Mouse (Mus musculus): Measurements from ENCODE around the gene Msantd2. TPM values are rescaled to one million over a fixed set of nuclear protein-coding genes. Genes with fewer than 3 reads are reported as not detected.

Gene Msantd2
- total and polyA plus RNA-seq, 2 experiments from 2014 or later: 5.3 to 6.4 TPM

- H3K27me3 ChIP-seq (ENCODE audit: control insufficient read depth, insufficient read depth, low read length): peaks cover 10% of the 10 kb centered on the region; the same call in 1 of the 2 replicates
- H3K4me3 ChIP-seq (ENCODE audit: low read depth, low read length): no peak overlapping the region
- no peak overlapping the region for H3K4me2 ChIP-seq (ENCODE audit: low read depth, low read length)
- no peaks in the 10 kb centered on the region for H3K9me3 ChIP-seq (replicated peaks; ENCODE audit: control insufficient read depth, low read length)
- H3K9ac ChIP-seq (replicated peaks; ENCODE audit: low read depth, low read length): no peak overlapping the region
- no peak for TF ChIP-seq EP300 (IDR thresholded peaks at IDR 0.05; ENCODE audit: low read depth)
- no peak for TF ChIP-seq CTCF (IDR thresholded peaks at IDR 0.05; ENCODE audit: low read depth)
- H3K36me3 ChIP-seq (replicated peaks; ENCODE audit: control insufficient read depth, insufficient read depth, low read length): 0 out of 2 replicates have a peak, but pooled peaks cover 4% of the 10 kb centered on the region
- H3K27ac ChIP-seq (ENCODE audit: low read depth): peak overlapping the region; percentile 72
- ATAC-seq (ENCODE audit: insufficient read depth, low read depth) (no peak), DNase-seq (ENCODE audit: low spot score) (no peak)
- 62% methylated on average over 7 of the region's 7 CpGs for WGBS
- H3K4me1 ChIP-seq (ENCODE audit: control insufficient read depth, insufficient read depth): peaks cover 11% of the 10 kb centered on the region
Observed at GRCm38 (mm10) chr9:37541851-37542642, 52.9 kb downstream of the Msantd2 start.

- Histone ChIP-seq H3K9me3 (replicated peaks; ENCODE audit: control insufficient read depth, low read length) (no peaks in the 10 kb centered on the region), H3K36me3 (replicated peaks; ENCODE audit: control insufficient read depth, insufficient read depth, low read length) (no peaks in the 10 kb centered on the region), H3K27ac (ENCODE audit: low read depth) (no peak overlapping the region), H3K9ac (replicated peaks; ENCODE audit: low read depth, low read length) (no peak overlapping the region), H3K4me2 (ENCODE audit: low read depth, low read length) (peak overlapping the region; percentile 80), H3K4me3 (ENCODE audit: low read depth, low read length) (peak overlapping the region; percentile 45), H3K27me3 (ENCODE audit: control insufficient read depth, insufficient read depth, low read length) (peaks cover 10% of the 10 kb centered on the region; the same call in 1 of the 2 replicates), H3K4me1 (ENCODE audit: control insufficient read depth, insufficient read depth) (peaks cover 5% of the 10 kb centered on the region)
- no peak for ATAC-seq (ENCODE audit: insufficient read depth, low read depth)
- 28% methylated on average over 12 of the region's 12 CpGs for WGBS
- no peak for DNase-seq (ENCODE audit: low spot score)
- no peak for TF ChIP-seq CTCF (IDR thresholded peaks at IDR 0.05; ENCODE audit: low read depth)
- no peak for TF ChIP-seq EP300 (IDR thresholded peaks at IDR 0.05; ENCODE audit: low read depth)
Observed at GRCm38 (mm10) chr9:37543869-37544440, 54.8 kb downstream of the Msantd2 start.

- Histone ChIP-seq H3K9ac (replicated peaks; ENCODE audit: low read depth, low read length) (no peak overlapping the region), H3K4me3 (ENCODE audit: low read depth, low read length) (peak overlapping the region; percentile 45), H3K4me1 (ENCODE audit: control insufficient read depth, insufficient read depth) (peaks cover 5% of the 10 kb centered on the region), H3K4me2 (ENCODE audit: low read depth, low read length) (peak overlapping the region; percentile 80), H3K27me3 (ENCODE audit: control insufficient read depth, insufficient read depth, low read length) (peaks cover 10% of the 10 kb centered on the region; the same call in 1 of the 2 replicates), H3K9me3 (replicated peaks; ENCODE audit: control insufficient read depth, low read length) (no peaks in the 10 kb centered on the region), H3K36me3 (replicated peaks; ENCODE audit: control insufficient read depth, insufficient read depth, low read length) (no peaks in the 10 kb centered on the region), H3K27ac (ENCODE audit: low read depth) (no peak overlapping the region)
- 6% methylated on average over 29 of the region's 29 CpGs for WGBS
- TF ChIP-seq CTCF (IDR thresholded peaks at IDR 0.05; ENCODE audit: low read depth) (peak; percentile 62), EP300 (IDR thresholded peaks at IDR 0.05; ENCODE audit: low read depth) (peak; percentile 47; the same call in 1 of the 2 replicates)
- peak; percentile 68 for ATAC-seq (ENCODE audit: insufficient read depth, low read depth)
- peak; percentile 57 for DNase-seq (ENCODE audit: low spot score)
Observed at GRCm38 (mm10) chr9:37544447-37545165, 55.5 kb downstream of the Msantd2 start.

GRCm38 (mm10) chr9:37545166-37545610 lies 56.1 kb downstream of the Msantd2 start:
- no peaks in the 10 kb centered on the region for H3K9me3 ChIP-seq (replicated peaks; ENCODE audit: control insufficient read depth, low read length)
- peak overlapping the region; percentile 80 for H3K4me2 ChIP-seq (ENCODE audit: low read depth, low read length)
- no peak overlapping the region for H3K9ac ChIP-seq (replicated peaks; ENCODE audit: low read depth, low read length)
- DNase-seq (ENCODE audit: low spot score): no peak
- no peak for ATAC-seq (ENCODE audit: insufficient read depth, low read depth)
- H3K4me1 ChIP-seq (ENCODE audit: control insufficient read depth, insufficient read depth): peaks cover 5% of the 10 kb centered on the region
- 31% methylated on average over 17 of the region's 17 CpGs for WGBS
- peak overlapping the region; percentile 45 for H3K4me3 ChIP-seq (ENCODE audit: low read depth, low read length)
- H3K36me3 ChIP-seq (replicated peaks; ENCODE audit: control insufficient read depth, insufficient read depth, low read length): no peaks in the 10 kb centered on the region
- no peak overlapping the region for H3K27ac ChIP-seq (ENCODE audit: low read depth)
- H3K27me3 ChIP-seq (ENCODE audit: control insufficient read depth, insufficient read depth, low read length): peaks cover 13% of the 10 kb centered on the region; the same call in 1 of the 2 replicates
- TF ChIP-seq EP300 (IDR thresholded peaks at IDR 0.05; ENCODE audit: low read depth) (no peak), CTCF (IDR thresholded peaks at IDR 0.05; ENCODE audit: low read depth) (no peak)

GRCm38 (mm10) chr9:37545847-37546452 lies 56.8 kb downstream of the Msantd2 start:
- Histone ChIP-seq H3K36me3 (replicated peaks; ENCODE audit: control insufficient read depth, insufficient read depth, low read length) (no peaks in the 10 kb centered on the region), H3K9ac (replicated peaks; ENCODE audit: low read depth, low read length) (no peak overlapping the region), H3K4me2 (ENCODE audit: low read depth, low read length) (no peak overlapping the region), H3K9me3 (replicated peaks; ENCODE audit: control insufficient read depth, low read length) (no peaks in the 10 kb centered on the region), H3K27me3 (ENCODE audit: control insufficient read depth, insufficient read depth, low read length) (peaks cover 21% of the 10 kb centered on the region; the same call in 1 of the 2 replicates), H3K4me3 (ENCODE audit: low read depth, low read length) (no peak overlapping the region), H3K4me1 (ENCODE audit: control insufficient read depth, insufficient read depth) (peaks cover 5% of the 10 kb centered on the region), H3K27ac (ENCODE audit: low read depth) (no peak overlapping the region)
- DNase-seq (ENCODE audit: low spot score) (no peak), ATAC-seq (ENCODE audit: insufficient read depth, low read depth) (no peak)
- WGBS: 26% methylated on average over 27 of the region's 27 CpGs
- TF ChIP-seq EP300 (IDR thresholded peaks at IDR 0.05; ENCODE audit: low read depth): no peak
- no peak for TF ChIP-seq CTCF (IDR thresholded peaks at IDR 0.05; ENCODE audit: low read depth)
